Mouse (Mus musculus) layer of hippocampus, postnatal 25 days (tissue): ENCODE data around the gene Uchl3. TPM values are rescaled to one million over a fixed set of nuclear protein-coding genes. Genes with fewer than 3 reads are reported as not detected.

Experiments
- DNase-seq, 2 experiments: peaks; one replicate each; pipeline ENCODE4 v3.0.0; 2022; ENCODE audit warnings: mixed read lengths in 2 of 2, low spot score in 1 of 2; ENCODE audit errors: extremely low spot score in 1 of 2
- total RNA-seq, 2 experiments: library from RNA; stranded (reverse); gene quantifications; 2 replicates each; pipeline ENCODE4 v1.2.3; 2021

Gene Uchl3
- total RNA-seq, 2 experiments from 2014 or later: 47.6 to 51.2 TPM

DNA sequence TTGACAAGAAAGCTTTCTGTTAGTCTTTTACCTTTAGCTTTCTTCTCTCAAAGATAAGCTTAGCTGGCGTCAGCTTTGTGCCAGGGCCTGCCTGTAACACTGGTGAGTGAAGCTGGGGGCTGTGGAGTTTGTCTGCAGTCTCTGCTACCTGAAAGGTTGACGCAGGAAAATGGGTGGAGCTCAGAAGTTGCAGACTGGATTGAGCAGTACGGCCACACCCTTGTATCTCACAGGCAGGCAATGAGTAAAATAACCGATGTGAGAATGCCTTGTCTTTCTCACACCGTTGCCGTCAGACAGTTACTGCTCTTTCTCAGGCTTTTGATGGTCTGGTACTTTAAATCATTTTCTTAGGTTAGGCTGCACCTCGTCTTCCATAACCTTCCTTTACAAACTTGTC, 12.3 kb downstream of the Uchl3 start:
- no peak for DNase-seq

DNA sequence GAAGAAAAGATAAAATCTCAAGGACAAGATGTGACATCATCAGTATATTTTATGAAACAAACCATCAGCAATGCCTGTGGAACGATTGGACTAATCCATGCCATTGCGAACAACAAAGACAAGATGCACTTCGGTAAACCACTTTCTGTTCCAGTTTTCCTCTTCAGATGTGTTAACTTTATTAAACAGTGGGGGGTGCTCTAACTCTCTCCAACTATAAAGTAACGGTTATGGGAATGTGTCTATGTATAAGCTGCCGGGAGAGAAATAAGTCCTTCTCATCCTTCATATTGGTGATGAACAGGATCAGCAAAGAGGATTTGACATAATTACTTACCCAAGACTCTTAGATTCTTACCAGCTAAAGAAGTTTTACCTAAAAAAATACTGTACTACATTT, 12.8 kb downstream of the Uchl3 start:
- no peak for DNase-seq

DNA sequence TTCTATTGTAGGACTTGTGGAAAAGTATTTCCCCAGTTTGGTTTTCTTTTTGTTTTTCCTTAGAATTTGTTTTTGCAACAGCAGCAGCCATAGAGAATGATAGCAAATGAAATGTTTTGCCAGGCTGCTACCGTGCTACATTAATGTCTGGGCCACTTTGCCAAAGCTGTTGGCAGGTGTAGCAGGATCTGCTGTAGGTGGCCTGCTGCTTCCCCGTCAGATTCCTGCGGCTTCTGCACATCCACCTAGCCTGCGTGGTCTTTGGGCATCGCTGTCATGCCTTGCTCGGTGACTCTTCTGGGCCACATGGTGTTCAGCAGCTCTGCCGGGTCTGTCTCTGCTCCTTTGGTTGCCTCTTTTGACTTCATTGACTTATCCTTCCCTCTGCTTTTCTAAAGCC, 14.9 kb downstream of the Uchl3 start:
- no peak for DNase-seq

DNA sequence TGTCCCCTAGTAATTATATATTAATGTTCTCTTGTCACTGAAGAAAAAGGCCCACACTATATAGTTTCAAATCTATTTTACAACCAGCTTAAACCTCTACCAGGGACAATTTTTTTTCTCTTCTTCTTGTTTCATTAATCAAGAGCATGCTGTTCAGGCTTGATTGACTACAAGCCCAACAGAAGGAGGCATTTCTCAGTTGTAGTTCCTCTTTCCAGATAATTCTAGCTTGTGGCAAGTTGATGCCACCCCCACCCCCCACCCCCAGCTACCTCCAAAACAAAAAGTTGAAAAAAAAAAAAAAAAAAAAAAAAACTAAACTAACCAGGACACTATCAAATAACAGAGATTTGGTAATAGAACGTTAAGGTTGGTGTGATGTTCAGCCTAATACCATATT, 18.5 kb downstream of the Uchl3 start:
- DNase-seq: no peak

DNA sequence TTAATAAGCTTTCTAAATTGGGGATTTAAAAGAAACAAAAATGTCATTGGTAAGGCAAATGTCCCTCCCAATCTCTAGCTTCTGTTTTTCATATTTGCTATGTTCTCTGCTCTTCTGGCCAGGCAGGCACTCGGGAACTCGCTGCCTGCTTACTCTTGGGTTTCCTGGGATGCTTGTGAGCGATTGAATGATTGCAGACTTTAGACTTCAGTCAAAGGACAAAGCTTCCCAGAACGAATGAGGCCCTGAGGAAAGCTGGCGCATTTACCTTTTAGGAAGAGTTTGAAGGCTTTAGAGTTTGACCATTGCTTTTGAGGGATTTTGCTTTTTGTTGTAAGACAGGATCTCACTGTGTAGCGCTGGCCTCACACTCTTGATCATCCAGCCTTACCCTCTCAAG, 33.9 kb downstream of the Uchl3 start:
- no peak for DNase-seq

DNA sequence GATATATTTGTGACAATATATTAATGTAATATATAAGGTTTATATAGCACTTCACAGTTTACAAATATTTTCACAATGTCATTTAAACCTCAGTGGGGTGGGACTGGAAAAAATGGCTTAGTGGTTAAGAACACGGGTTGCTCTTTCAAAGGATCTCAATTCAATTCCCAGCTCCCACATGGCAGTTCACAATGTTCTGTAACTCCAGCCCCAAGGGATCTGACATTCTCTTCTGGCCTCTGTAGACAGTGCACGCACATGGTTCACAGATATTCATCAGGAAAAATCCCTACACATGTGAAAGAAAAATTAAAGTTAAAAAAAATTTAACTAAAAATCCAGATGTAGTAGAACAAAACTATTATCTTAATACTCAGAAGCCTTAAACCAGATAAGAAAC, 34.6 kb downstream of the Uchl3 start:
- no peak for DNase-seq

DNA sequence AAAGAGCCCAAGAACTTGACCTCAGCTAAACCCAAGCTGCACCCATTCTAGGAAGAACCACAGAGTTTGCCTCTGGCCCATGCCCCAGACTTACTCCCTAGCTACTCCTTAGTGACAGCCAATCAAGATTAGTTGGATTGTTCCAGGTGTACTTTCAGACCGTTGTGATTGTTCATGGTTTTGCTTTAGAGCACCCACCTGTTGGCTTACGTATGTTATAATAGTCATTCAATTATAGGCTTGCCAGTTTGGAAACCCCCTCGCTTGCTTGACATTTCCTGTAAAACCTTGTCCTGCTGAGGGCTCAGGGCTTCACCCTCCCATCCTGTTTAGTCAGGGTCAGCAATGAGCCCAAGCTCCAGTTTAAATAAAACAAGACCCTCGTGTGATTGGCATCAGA, 50.7 kb downstream of the Uchl3 start:
- no peak for DNase-seq

DNA sequence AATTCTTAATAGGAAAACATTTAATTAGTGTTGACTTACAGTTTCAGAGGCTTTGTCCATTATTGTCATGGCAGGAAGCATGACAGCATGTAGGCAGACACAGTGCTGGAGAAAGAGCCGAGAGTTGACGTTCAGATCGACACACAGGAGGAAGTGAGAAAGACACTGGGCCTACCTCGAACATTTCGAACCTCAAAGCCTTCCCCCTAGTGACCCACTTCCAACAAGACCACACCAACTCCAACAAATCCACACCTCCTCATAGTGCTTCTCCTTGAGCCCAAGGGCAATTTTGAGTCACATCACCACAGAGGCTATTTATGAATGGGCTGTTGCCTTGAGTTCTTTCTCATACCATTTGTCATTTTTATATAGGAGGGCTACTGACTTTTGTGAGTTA, 53.3 kb downstream of the Uchl3 start:
- DNase-seq: no peak

DNA sequence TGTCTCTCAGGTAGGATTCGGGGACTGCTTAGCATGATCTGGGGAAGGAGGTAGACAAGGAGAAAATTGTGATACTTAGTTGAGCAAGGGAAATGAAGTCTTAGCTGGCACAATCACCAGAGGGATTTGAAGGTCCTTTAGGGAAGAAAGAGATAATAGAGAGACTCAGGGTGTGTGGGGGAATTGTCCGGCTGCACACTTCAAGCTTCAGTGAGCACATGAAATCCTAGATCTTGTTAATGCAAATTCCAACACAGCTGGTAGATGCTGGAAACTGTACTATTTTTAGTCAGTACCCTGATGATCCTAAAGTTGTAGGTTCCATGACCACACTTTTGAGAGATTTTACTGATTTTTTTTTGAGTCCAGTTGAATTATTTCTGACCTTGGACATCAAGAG, 60.6 kb downstream of the Uchl3 start:
- no peak for DNase-seq

DNA sequence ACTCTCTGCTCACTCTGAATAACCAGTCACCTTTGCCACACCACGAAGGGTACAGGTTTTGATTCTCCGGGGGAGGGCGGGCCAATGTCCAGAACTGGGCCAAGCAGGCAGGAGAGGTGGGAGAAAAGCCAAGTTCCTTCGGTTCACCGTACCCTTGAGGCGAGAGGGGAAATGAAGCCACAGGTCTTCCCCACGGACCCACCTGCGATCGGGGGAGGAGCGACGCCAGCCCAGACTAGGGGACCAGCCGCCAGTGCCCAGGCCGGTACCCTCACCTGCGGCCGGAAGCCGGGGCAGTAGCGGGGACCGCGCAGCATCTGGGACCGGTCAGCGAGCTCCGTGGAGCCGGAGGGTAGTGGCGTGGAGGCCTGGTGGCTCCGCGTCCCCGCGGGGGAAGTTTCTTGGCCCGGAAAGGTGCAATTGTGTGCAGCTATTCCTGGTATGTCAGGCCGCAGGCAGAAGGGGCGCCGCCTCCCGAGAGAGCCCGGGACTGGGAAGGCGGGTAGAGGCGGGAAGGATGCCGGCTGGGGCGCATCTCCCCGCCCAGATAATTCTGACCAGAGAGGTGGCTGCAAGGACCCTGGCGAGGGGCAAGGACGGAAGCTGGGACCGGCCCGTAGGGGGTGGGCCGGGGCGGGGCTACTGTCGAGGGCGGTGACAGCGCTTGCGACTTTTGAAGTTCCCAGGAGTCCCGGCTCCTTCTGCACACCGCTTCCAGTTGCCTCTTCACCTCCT, 75.6 kb downstream of the Uchl3 start, which contains the start of the genes Gm9922 and Lmo7:
TSS of gene Gm9922 (minus strand) at position 578 of the 735 bp plus-strand sequence.
TSS of gene Lmo7 (plus strand) at position 721 of the 735 bp plus-strand sequence.
- DNase-seq: peak; percentile 8 to 13

DNA sequence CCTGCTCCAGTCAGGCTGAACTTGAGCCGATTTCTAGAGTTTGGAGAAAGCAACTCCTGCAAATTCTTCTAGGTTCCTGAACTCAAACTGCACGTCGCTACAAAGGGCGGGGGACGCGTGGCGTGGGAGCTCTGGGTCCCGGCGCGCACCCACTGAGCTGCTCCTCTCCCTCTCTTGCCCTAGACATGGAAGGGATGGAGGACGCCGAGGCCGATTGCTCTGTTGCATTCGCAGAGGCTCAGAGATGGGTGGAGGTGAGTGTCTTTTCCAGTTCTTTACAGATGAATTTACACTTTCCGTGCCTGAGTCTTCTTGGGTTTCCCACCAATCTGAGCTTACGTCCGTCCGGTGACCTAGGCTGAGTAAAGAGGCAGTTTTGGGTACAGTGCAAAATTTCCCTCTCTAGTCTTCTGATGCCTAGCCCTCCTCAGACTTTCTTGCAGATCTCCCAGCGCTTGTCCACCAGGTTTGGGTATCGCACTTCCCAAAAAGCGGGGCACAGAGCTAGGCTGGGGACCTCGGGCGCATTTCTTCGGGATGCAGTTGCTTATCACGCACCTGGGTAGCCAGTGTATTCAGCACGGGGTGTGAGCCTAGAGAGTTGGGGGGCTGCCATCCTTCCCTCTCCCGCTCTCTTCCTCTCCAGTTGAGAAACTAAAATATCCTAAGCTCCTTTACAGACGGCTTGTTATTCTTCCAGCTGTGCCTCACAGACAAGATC, 76.4 kb downstream of the Uchl3 start:
- DNase-seq: no peak

DNA sequence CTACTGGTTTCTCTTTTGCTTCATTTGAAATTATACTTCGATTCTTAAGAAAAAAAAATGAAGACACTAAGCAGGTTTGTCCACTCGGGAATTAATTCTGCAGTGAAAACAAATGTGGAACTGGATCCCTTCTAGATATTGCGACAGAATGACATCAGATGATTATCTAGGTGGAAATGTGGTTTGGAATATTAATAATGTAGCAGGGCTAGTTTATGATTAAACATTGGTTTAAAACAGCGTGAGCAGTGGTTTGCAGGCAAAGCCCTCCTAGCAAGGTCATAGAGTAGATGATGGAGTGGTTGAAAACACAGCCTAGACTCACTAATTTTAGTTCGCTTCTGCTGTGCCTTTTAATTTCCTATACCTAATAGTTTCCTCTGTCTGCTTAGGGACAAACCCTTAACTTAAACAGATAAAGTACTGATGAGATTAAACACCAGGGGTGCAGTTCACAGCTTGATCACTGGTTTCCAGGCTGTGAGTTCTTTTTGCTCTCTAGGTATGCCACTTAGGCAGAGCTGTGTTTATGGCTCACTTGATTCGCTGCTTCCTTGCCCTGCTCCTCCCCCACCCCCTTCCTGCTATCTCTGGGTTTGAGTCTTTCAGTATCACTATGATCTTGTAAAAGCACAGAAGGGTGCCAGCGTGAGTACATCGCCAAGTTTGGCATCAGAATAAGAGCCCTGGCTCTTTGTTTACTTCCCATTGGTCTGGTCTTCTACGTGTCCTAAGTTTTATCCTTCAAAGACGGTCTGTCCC, 80.0 kb downstream of the Uchl3 start:
- DNase-seq: no peak

DNA sequence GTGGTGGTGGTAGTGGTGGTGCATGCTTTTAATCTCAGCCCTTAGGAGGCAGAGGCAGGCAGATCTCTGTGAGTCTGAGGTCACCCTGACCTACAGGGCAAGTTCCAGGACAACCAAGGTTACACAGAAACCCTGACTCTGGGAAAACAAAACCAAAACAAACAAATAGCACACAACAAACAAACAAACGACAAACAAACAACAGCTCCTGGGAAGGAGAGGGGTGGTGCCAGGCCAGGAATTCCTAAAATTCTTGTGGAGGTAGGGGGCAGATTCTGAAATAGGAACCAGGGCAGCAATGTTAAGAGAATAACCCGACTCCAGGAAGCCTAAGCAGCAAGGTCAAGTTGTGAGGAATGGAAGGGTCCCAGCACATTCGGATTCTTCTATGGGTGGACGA, 83.7 kb downstream of the Uchl3 start:
- DNase-seq: no peak

Other genes with a start within 250 kb of the Uchl3 start
- gene Tbc1d4, start 44.8 kb upstream of the Uchl3 start, total RNA-seq: 1 to 10 TPM; 9.2 to 9.4 TPM
- 10 to 100 TPM; 60.7 to 67.1 TPM for gene Commd6, start 13.3 kb upstream of the Uchl3 start, total RNA-seq
- under 1 TPM in 1 of 2 experiments, not detected in 1; 0.74 TPM for gene Gm9922, start 75.8 kb downstream of the Uchl3 start, total RNA-seq
- 100 to 1,000 TPM; 109 to 136 TPM for gene Lmo7, start 76.0 kb downstream of the Uchl3 start, total RNA-seq